Mouse (Mus musculus) liver, embryonic 11.5 days (tissue): ENCODE measurements around the gene Cys1. TPM values are rescaled to one million over a fixed set of nuclear protein-coding genes. Genes with fewer than 3 reads are reported as not detected.

Experiments
- ATAC-seq: fragments of 200-750 bp; cut with Nextera tagmentation; replicated peaks from 2 replicates; pipeline ENCODE4 v1.8.0; 2017; ENCODE audit warnings: moderate number of reproducible peaks, mild to moderate bottlenecking, moderate TSS enrichment, moderate library complexity; ENCODE audit not compliant: low FRiP score
- DNase-seq: peaks from one replicate; pipeline ENCODE4 v3.0.0-alpha.2; 2017; ENCODE audit warnings: low spot score
- H3K27ac ChIP-seq: fragments of 300-500 bp; sonication (generic); 2 replicates; pipeline ENCODE4 v1.5.1; 2014; ENCODE audit warnings: mild to moderate bottlenecking, low read depth, low read length, control low read depth
- H3K27me3 ChIP-seq: fragments of 300-500 bp; sonication (generic); replicated peaks from 2 replicates; pipeline ENCODE4 v1.6.1; 2014; ENCODE audit warnings: low read length, mixed read lengths; ENCODE audit not compliant: control insufficient read depth, insufficient read depth
- H3K36me3 ChIP-seq: fragments of 300-500 bp; sonication (generic); 2 replicates; pipeline ENCODE4 v1.6.1; 2014; ENCODE audit warnings: mild to moderate bottlenecking, low read length, moderate library complexity, mixed read lengths; ENCODE audit not compliant: control insufficient read depth, insufficient read depth
- H3K4me1 ChIP-seq: fragments of 300-500 bp; sonication (generic); replicated peaks from 2 replicates; pipeline ENCODE4 v1.6.1; 2014; ENCODE audit warnings: low read length, mixed read lengths; ENCODE audit not compliant: control insufficient read depth, insufficient read depth
- H3K4me2 ChIP-seq: fragments of 300-500 bp; sonication (generic); 2 replicates; pipeline ENCODE4 v1.6.1; 2014; ENCODE audit warnings: mild to moderate bottlenecking, control low read depth, moderate library complexity
- H3K4me3 ChIP-seq: fragments of 300-500 bp; sonication (generic); 2 replicates; pipeline ENCODE4 v1.5.1; 2014; ENCODE audit warnings: low read depth, low read length, control low read depth
- H3K9ac ChIP-seq: fragments of 300-500 bp; sonication (generic); 2 replicates; pipeline ENCODE4 v1.6.1; 2014; ENCODE audit warnings: low read depth, low read length, control low read depth
- H3K9me3 ChIP-seq: fragments of 300-500 bp; sonication (generic); 2 replicates; pipeline ENCODE4 v1.6.1; 2016; ENCODE audit warnings: low read length, inconsistent platforms, mixed read lengths; ENCODE audit not compliant: control insufficient read depth
- WGBS: fragments of 180-500 bp; shearing (Covaris S2); extraction: QIAGEN DNeasy Blood & Tissue Kit; methylation state at CpG from one replicate; pipeline ENCODE4 v1.1.7; 2014; 5-methylcytosine and 5-hydroxymethylcytosine counted together
- polyA plus RNA-seq: library from polyadenylated mRNA; unstranded; fragments of >200 nt; fragmentation: Nextera tagmentation; extraction: Ambion mirVana; gene quantifications from 2 replicates; pipeline ENCODE4 v1.2.1, GENCODE M21; 2014

Cys1 gene
- polyA plus RNA-seq, 1 experiment from 2014 or later: 0.49 TPM

- no peaks in the 10 kb centered on the region for H3K9me3 ChIP-seq
- ATAC-seq (peak; percentile 77), DNase-seq (no peak)
- H3K27me3 ChIP-seq: peaks cover 22% of the 10 kb centered on the region
- H3K4me3 ChIP-seq: no peak overlapping the region
- WGBS: 49% methylated on average over 6 of the region's 6 CpGs
- peak overlapping the region; percentile 52 for H3K27ac ChIP-seq
- H3K9ac ChIP-seq: no peak overlapping the region
- H3K36me3 ChIP-seq: no peaks in the 10 kb centered on the region
- H3K4me2 ChIP-seq: no peak overlapping the region; the same call in 1 of the 2 replicates
- H3K4me1 ChIP-seq: peaks cover 7% of the 10 kb centered on the region
Observed at GRCm38 (mm10) chr12:24686038-24686695, 4.6 kb upstream of the Cys1 start.

GRCm38 (mm10) chr12:24683461-24683860, 1.8 kb upstream of the Cys1 start:
- Histone ChIP-seq H3K9me3 (no peaks in the 10 kb centered on the region), H3K27me3 (peaks cover 48% of the 10 kb centered on the region), H3K4me3 (no peak overlapping the region), H3K4me1 (peaks cover 9% of the 10 kb centered on the region), H3K36me3 (no peaks in the 10 kb centered on the region), H3K9ac (no peak overlapping the region), H3K4me2 (no peak overlapping the region), H3K27ac (no peak overlapping the region)
- no peak for ATAC-seq
- 64% methylated on average over 7 of the region's 7 CpGs for WGBS
- no peak for DNase-seq

GRCm38 (mm10) chr12:24682563-24682962, 950 bp upstream of the Cys1 start:
- Histone ChIP-seq H3K4me2 (no peak overlapping the region), H3K4me1 (peaks cover 9% of the 10 kb centered on the region), H3K36me3 (no peaks in the 10 kb centered on the region), H3K9ac (no peak overlapping the region), H3K27ac (no peak overlapping the region), H3K4me3 (no peak overlapping the region), H3K27me3 (peaks cover 48% of the 10 kb centered on the region), H3K9me3 (no peaks in the 10 kb centered on the region)
- DNase-seq (no peak), ATAC-seq (no peak)
- WGBS: 55% methylated on average over 8 of the region's 8 CpGs

GRCm38 (mm10) chr12:24680492-24681285, 924 bp downstream of the Cys1 start:
- Histone ChIP-seq H3K27me3 (peaks cover 46% of the 10 kb centered on the region), H3K9ac (peak overlapping the region; percentile 6; the same call in 1 of the 2 replicates), H3K27ac (no peak overlapping the region), H3K4me2 (peak overlapping the region; percentile 70), H3K4me3 (peak overlapping the region; percentile 55), H3K9me3 (no peaks in the 10 kb centered on the region), H3K4me1 (peaks cover 9% of the 10 kb centered on the region), H3K36me3 (no peaks in the 10 kb centered on the region)
- DNase-seq (no peak), ATAC-seq (no peak)
- 3% methylated on average over 52 of the region's 61 CpGs for WGBS

GRCm38 (mm10) chr12:24680096-24680491, 1.5 kb downstream of the Cys1 start:
- H3K9me3 ChIP-seq: no peaks in the 10 kb centered on the region
- peak overlapping the region; percentile 70 for H3K4me2 ChIP-seq
- WGBS: 13% methylated on average over 9 of the region's 9 CpGs
- no peak overlapping the region for H3K27ac ChIP-seq
- DNase-seq (no peak), ATAC-seq (no peak)
- H3K9ac ChIP-seq: no peak overlapping the region
- H3K36me3 ChIP-seq: no peaks in the 10 kb centered on the region
- peaks cover 46% of the 10 kb centered on the region for H3K27me3 ChIP-seq
- H3K4me1 ChIP-seq: peaks cover 9% of the 10 kb centered on the region
- H3K4me3 ChIP-seq: peak overlapping the region; percentile 55

GRCm38 (mm10) chr12:24662131-24662530, 19.5 kb downstream of the Cys1 start:
- Histone ChIP-seq H3K4me1 (peaks cover 13% of the 10 kb centered on the region), H3K4me2 (no peak overlapping the region), H3K27ac (no peak overlapping the region), H3K9me3 (no peaks in the 10 kb centered on the region), H3K27me3 (no peaks in the 10 kb centered on the region), H3K36me3 (peaks cover 18% of the 10 kb centered on the region), H3K9ac (no peak overlapping the region), H3K4me3 (no peak overlapping the region)
- 88% methylated on average over 5 of the region's 5 CpGs for WGBS
- no peak for ATAC-seq
- DNase-seq: no peak

- Histone ChIP-seq H3K9ac (no peak overlapping the region), H3K27me3 (no peaks in the 10 kb centered on the region), H3K36me3 (peaks cover 27% of the 10 kb centered on the region), H3K4me1 (peaks cover 18% of the 10 kb centered on the region), H3K9me3 (no peaks in the 10 kb centered on the region), H3K27ac (no peak overlapping the region), H3K4me2 (no peak overlapping the region), H3K4me3 (no peak overlapping the region)
- DNase-seq (no peak), ATAC-seq (no peak)
- 74% methylated on average over 4 of the region's 4 CpGs for WGBS
Observed at GRCm38 (mm10) chr12:24661100-24661499, 20.5 kb downstream of the Cys1 start.

- H3K4me3 ChIP-seq: no peak overlapping the region
- H3K4me2 ChIP-seq: no peak overlapping the region
- ATAC-seq (no peak), DNase-seq (no peak)
- peaks cover 19% of the 10 kb centered on the region for H3K4me1 ChIP-seq
- no peak overlapping the region for H3K9ac ChIP-seq
- no peaks in the 10 kb centered on the region for H3K27me3 ChIP-seq
- H3K27ac ChIP-seq: no peak overlapping the region
- 92% methylated on average over 9 of the region's 9 CpGs for WGBS
- H3K36me3 ChIP-seq: peaks cover 34% of the 10 kb centered on the region
- H3K9me3 ChIP-seq: no peaks in the 10 kb centered on the region
Observed at GRCm38 (mm10) chr12:24659923-24660322, 21.7 kb downstream of the Cys1 start.
